Mouse (Mus musculus) hindbrain, embryonic 11.5 days (tissue): ENCODE data around the gene Hs2st1. TPM values are rescaled to one million over a fixed set of nuclear protein-coding genes. Genes with fewer than 3 reads are reported as not detected.

Experiments used
- ATAC-seq: fragments of 200-750 bp; cut with Nextera tagmentation; 2 replicates; pipeline ENCODE4 v1.8.0; 2017; ENCODE audit warnings: mild to moderate bottlenecking, moderate TSS enrichment, moderate library complexity; ENCODE audit not compliant: low FRiP score
- DNase-seq: peaks from one replicate; pipeline ENCODE4 v3.0.0-alpha.2; 2015; ENCODE audit warnings: low spot score
- H3K27ac ChIP-seq: fragments of 300-500 bp; sonication (generic); 2 replicates; pipeline ENCODE4 v1.5.1; 2014; ENCODE audit warnings: mild to moderate bottlenecking, low read depth, low read length
- H3K27me3 ChIP-seq: fragments of 300-500 bp; sonication (generic); 2 replicates; pipeline ENCODE4 v1.6.1; 2014; ENCODE audit warnings: mild to moderate bottlenecking, low read length, moderate library complexity, mixed read lengths; ENCODE audit not compliant: control insufficient read depth, insufficient read depth
- H3K36me3 ChIP-seq: fragments of 300-500 bp; sonication (generic); 2 replicates; pipeline ENCODE4 v1.6.1; 2014; ENCODE audit warnings: mild to moderate bottlenecking, low read length, moderate library complexity, mixed read lengths; ENCODE audit not compliant: control insufficient read depth, insufficient read depth
- H3K4me1 ChIP-seq: fragments of 300-500 bp; sonication (generic); replicated peaks from 2 replicates; pipeline ENCODE4 v1.6.1; 2014; ENCODE audit warnings: low read length, mixed read lengths; ENCODE audit not compliant: control insufficient read depth, insufficient read depth
- H3K4me2 ChIP-seq: fragments of 300-500 bp; sonication (generic); replicated peaks from 2 replicates; pipeline ENCODE4 v1.6.1; 2014; ENCODE audit warnings: mild to moderate bottlenecking, low read depth, low read length
- H3K4me3 ChIP-seq: fragments of 300-500 bp; sonication (generic); 2 replicates; pipeline ENCODE4 v1.5.1; 2014; ENCODE audit warnings: low read depth, low read length
- H3K9ac ChIP-seq: fragments of 300-500 bp; sonication (generic); 2 replicates; pipeline ENCODE4 v1.6.1; 2014; ENCODE audit warnings: low read depth, low read length
- H3K9me3 ChIP-seq: fragments of 300-500 bp; sonication (generic); 2 replicates; pipeline ENCODE4 v1.6.1; 2016; ENCODE audit warnings: low read length; ENCODE audit not compliant: control insufficient read depth
- WGBS: fragments of 180-500 bp; shearing (Covaris S2); extraction: QIAGEN DNeasy Blood & Tissue Kit; methylation state at CpG from one replicate; pipeline ENCODE4 v1.1.7; 2014; 5-methylcytosine and 5-hydroxymethylcytosine counted together
- polyA plus RNA-seq: library from polyadenylated mRNA; unstranded; fragments of >200 nt; fragmentation: Nextera tagmentation; extraction: Ambion mirVana; gene quantifications from 2 replicates; pipeline ENCODE4 v1.2.1, GENCODE M21; 2014

Gene Hs2st1
- polyA plus RNA-seq, 1 experiment from 2014 or later = 16.3 TPM

DNA sequence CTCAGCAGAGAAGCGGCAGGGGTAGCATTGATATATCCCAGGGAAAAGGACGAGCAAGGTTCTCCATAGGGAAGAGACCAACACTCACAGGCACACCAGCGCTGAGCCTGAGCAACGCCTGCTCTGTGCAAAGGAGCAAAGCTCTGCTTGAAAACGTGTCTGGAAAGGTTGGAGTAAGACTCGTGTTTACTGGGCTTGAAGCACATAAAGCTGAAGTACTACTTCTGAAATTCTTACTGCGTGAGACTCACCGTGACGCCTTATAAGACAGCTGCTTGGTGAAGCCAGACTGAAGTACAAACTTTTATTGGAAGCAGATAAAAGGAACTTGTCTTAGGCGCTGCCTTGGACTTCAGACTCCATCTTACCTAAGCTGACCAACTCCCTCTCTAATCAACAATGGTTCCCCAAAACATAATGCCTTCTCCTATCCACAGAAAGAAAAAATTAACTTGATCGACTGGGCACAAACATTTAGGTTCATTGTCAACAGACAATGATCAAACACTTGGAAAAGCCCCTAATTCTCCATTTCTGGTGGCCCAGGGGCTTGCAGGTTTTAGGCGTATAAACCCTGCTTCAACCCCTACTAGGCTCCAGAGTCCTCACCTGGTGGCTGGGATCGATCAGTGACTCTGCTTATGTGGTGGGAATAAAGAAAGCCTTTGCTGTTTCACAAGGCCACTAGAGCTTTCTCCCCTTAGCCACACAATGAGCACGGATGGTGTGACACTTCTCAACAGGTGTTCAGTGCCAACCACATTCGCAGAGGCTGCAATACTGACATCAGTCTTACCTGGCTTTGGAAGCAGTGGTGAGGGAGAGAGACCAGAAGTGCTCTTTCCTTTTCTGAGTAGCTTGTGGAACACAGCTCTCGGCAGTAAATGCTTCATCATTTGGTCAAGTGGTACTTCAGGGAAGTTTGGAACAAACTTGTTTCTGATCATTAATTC is 56.5 kb downstream of the Hs2st1 start:
- no peaks in the 10 kb centered on the region for H3K9me3 ChIP-seq
- ATAC-seq = no peak
- WGBS = 92% methylated on average over 16 of the region's 16 CpGs
- no peak overlapping the region for H3K4me2 ChIP-seq
- no peak overlapping the region for H3K4me3 ChIP-seq
- H3K9ac ChIP-seq = no peak overlapping the region
- H3K27me3 ChIP-seq = no peaks in the 10 kb centered on the region
- no peak overlapping the region for H3K27ac ChIP-seq
- no peaks in the 10 kb centered on the region for H3K36me3 ChIP-seq
- H3K4me1 ChIP-seq = no peaks in the 10 kb centered on the region
- no peak for DNase-seq

DNA sequence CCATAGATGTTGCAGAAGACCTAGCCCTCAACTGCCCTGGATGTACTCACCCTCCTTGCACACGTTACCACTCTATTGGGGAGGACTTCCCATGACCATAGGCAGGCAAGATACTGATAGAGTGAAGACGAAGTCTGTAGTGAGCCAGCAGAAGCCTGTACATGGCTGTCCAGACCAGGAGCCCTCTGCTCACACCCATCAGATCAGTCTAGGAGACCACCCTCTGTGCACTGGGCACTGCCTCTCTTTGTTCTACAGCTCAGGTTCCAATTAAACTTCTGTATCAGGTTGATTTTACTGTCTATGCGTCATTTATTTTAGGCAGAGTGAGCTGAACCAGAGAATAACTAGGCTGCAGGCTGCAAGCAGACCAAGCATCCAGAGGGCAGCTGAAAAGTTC is 59.3 kb downstream of the Hs2st1 start:
- 87% methylated on average over 3 of the region's 3 CpGs for WGBS

DNA sequence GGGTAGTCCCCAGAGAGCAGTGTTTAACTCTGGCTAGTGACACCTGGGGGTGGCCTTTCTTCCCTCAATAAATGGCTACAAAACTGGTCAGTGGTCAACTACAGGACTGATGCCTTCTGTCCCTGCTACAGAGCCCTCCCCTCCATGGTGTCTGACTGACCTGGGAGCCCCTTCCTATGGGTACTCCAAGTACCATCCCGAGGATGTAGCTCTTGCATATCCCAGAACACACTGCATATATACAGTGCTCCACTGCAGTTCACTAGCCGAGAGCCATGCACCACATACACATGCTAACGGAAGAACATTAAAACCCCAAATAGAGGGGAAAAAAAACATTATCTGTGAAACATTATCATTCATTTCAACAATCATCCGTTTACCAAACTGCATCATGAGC is 61.6 kb downstream of the Hs2st1 start:
- H3K4me1 ChIP-seq = no peaks in the 10 kb centered on the region
- H3K4me2 ChIP-seq = no peak overlapping the region
- H3K27me3 ChIP-seq = no peaks in the 10 kb centered on the region
- ATAC-seq (no peak), DNase-seq (no peak)
- no peaks in the 10 kb centered on the region for H3K36me3 ChIP-seq
- H3K9me3 ChIP-seq = no peaks in the 10 kb centered on the region
- no peak overlapping the region for H3K9ac ChIP-seq
- 94% methylated on average over 4 of the region's 4 CpGs for WGBS
- H3K27ac ChIP-seq = no peak overlapping the region
- H3K4me3 ChIP-seq = no peak overlapping the region

More for the DNA sequence above, 59.3 kb downstream of the Hs2st1 start:
- no peak for ATAC-seq
- H3K27me3 ChIP-seq = no peaks in the 10 kb centered on the region
- DNase-seq = no peak
- H3K4me2 ChIP-seq = no peak overlapping the region
- H3K4me3 ChIP-seq = no peak overlapping the region
- no peaks in the 10 kb centered on the region for H3K9me3 ChIP-seq
- no peak overlapping the region for H3K9ac ChIP-seq
- H3K4me1 ChIP-seq = no peaks in the 10 kb centered on the region
- H3K36me3 ChIP-seq = no peaks in the 10 kb centered on the region
- H3K27ac ChIP-seq = no peak overlapping the region

DNA sequence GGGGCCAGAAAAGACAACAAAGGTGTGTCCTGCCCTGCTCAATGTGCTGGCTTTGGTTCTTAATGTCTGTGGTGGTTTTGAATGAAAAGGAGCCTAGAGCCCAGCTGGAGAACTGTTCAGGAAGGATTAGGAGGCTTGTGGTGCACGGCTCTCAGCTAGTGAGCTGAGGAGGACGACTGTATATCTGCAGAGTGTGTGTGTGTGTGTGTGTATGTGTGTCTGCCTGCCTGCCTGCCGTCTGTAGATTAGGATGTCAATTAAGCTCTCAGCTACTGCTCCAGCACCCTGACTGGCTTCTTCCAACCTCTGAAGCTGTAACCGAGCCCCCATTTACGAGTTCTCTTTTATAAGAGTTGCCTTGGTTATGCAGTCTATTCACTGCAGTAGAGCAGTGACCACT is 62.1 kb downstream of the Hs2st1 start:
- 76% methylated on average over 5 of the region's 5 CpGs for WGBS
- Histone ChIP-seq H3K27ac (no peak overlapping the region), H3K4me3 (no peak overlapping the region), H3K9ac (no peak overlapping the region), H3K27me3 (no peaks in the 10 kb centered on the region), H3K4me1 (no peaks in the 10 kb centered on the region), H3K4me2 (no peak overlapping the region), H3K36me3 (no peaks in the 10 kb centered on the region), H3K9me3 (no peaks in the 10 kb centered on the region)
- no peak for DNase-seq
- no peak for ATAC-seq

DNA sequence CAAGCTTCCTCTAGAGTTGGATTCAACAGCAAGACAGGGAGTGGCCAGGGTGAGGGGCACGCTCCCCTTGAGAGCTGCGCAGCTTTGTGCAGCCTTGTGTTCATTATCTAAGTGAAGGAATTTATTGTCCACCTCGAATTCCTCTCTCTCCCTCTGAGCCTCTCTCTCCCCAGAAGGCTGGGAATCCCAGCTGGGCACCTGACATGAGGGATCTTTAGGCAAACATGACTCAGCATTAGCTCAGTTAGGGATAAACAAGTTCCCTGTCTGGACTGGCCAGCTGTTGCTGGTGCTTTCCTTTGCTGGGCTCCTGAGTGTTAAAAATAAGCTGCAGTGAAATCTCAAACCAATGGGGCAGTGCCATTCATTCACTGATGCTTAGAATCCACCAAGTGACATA is 63.8 kb downstream of the Hs2st1 start:
- no peak overlapping the region for H3K27ac ChIP-seq
- no peak overlapping the region for H3K4me2 ChIP-seq
- H3K27me3 ChIP-seq = no peaks in the 10 kb centered on the region
- no peaks in the 10 kb centered on the region for H3K4me1 ChIP-seq
- H3K36me3 ChIP-seq = no peaks in the 10 kb centered on the region
- no peak overlapping the region for H3K4me3 ChIP-seq
- 12% methylated on average over 3 of the region's 3 CpGs for WGBS
- ATAC-seq (no peak), DNase-seq (peak; percentile 26)
- H3K9me3 ChIP-seq = no peaks in the 10 kb centered on the region
- H3K9ac ChIP-seq = no peak overlapping the region

DNA sequence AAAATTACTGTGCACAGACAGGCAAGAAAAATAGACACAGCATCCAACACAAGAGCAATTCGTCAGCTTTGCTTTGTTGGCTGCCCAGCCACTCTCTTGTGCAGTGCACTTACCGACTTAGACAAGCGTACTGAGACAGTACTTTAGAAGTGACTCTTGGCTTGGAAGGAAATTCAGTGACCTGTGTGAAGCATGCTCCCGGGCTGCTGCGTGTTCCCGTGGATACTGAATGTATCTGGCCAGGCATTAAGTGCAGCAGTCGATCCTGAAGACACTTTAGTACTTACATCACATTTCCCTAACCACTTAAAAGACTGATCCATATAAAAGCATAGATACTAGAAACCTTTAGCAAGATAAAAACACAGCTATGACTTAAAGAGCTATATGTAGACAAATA is 68.1 kb downstream of the Hs2st1 start:
- Histone ChIP-seq H3K4me3 (no peak overlapping the region), H3K9ac (no peak overlapping the region), H3K9me3 (no peaks in the 10 kb centered on the region), H3K4me2 (no peak overlapping the region), H3K27me3 (no peaks in the 10 kb centered on the region), H3K27ac (no peak overlapping the region), H3K36me3 (no peaks in the 10 kb centered on the region), H3K4me1 (no peaks in the 10 kb centered on the region)
- DNase-seq (no peak), ATAC-seq (no peak)
- WGBS = 71% methylated on average over 7 of the region's 7 CpGs

DNA sequence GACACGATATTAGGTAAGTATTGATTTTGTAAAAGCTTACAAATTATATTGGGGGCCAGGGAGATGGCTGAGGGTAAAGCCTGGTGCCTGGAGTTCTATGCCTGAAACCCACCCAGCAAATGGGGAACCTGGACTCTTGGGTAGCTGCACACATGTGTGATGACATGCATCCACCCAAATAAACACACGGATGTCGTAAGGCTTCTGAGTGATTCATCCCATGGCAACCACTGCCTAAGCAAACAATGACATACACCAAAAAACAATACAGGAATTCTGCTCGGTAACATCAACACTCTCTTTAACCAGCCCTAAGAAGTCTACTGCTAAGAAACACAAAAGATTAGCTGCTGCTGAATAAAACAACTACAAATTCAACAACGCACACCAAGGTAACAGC is 73.2 kb downstream of the Hs2st1 start:
- Histone ChIP-seq H3K27ac (no peak overlapping the region), H3K9me3 (no peaks in the 10 kb centered on the region), H3K4me2 (no peak overlapping the region), H3K4me1 (no peaks in the 10 kb centered on the region), H3K36me3 (no peaks in the 10 kb centered on the region), H3K4me3 (no peak overlapping the region), H3K9ac (no peak overlapping the region), H3K27me3 (no peaks in the 10 kb centered on the region)
- WGBS = 81% methylated on average over 5 of the region's 5 CpGs
- DNase-seq = no peak
- ATAC-seq = no peak

DNA sequence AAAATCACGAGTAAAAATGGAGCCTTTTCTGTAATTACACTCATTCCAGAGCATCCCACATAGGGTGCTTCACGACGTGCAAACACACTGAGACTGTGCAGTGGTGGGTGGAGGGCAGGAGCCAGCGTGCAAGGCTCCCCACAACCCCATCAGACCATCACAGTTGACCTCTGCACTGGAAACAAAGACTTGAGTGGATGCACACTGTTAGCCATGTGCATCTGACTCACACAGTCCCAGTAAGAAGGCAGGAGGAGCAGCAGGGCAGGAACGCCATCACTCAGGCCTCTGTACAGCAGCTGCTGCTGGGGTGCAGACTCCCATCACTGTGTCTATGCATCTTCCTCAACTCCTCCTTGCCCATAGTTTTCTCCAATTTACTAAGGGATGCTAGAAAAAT is 75.1 kb downstream of the Hs2st1 start:
- Histone ChIP-seq H3K36me3 (no peaks in the 10 kb centered on the region), H3K9me3 (no peaks in the 10 kb centered on the region), H3K9ac (0 out of 2 replicates have a peak overlapping the region, but pooled peaks have one; percentile 23), H3K4me3 (no peak overlapping the region), H3K27me3 (no peaks in the 10 kb centered on the region), H3K4me1 (no peaks in the 10 kb centered on the region), H3K27ac (no peak overlapping the region), H3K4me2 (no peak overlapping the region)
- ATAC-seq (peak; percentile 51; the same call in 1 of the 2 replicates), DNase-seq (no peak)
- 59% methylated on average over 5 of the region's 5 CpGs for WGBS

DNA sequence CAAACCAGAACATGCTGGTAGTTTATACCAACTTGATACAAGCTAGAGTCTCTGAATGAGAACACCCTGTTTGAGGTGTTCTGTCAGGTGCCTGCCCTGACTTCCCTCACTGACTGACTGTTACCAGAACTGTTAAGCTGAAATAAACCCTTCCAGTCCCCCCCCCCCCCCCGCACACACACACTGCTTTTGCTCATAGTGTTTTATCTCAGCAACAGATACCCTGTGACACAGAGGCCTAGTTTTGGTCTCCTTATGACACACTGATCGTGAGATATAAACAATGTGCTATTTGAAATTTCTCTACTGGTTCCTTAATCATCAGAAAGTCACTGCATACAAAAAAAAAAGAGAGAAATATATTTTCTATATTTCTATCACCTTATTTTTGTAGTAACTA is 81.2 kb downstream of the Hs2st1 start:
- Histone ChIP-seq H3K27me3 (no peaks in the 10 kb centered on the region), H3K4me1 (no peaks in the 10 kb centered on the region), H3K4me2 (no peak overlapping the region), H3K9ac (no peak overlapping the region), H3K9me3 (no peaks in the 10 kb centered on the region), H3K4me3 (no peak overlapping the region), H3K36me3 (no peaks in the 10 kb centered on the region), H3K27ac (no peak overlapping the region)
- WGBS = 91% methylated on average over 2 of the region's 2 CpGs
- DNase-seq (no peak), ATAC-seq (no peak)
